Comparison of ENCODE assay signal across 10 mouse cellular contexts in the genomic region with DNA sequence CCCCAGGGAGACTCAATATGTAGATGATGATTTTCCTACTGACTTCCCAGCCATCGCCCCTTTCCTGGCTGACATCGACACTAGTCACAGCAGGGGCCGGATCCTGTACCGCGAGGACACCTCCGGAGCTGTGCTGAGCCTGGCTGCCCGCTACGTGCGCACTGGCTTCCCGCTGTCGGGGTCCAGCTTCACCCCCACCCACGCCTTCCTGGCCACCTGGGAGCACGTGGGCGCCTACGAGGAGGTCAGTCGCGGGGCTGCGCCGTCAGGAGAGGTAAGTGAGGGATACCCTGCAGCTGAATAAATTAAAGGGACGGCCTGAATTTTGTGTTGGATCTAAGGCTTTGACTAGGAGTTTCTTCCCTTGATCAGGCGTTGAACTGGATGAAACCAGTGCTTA. TPM values are rescaled to one million over a fixed set of nuclear protein-coding genes. Genes with fewer than 3 reads are reported as not detected.
DNase-seq lines count a peak whose midpoint lies in the region; ATAC-seq lines count a peak whose summit lies in the region.
"Had no signal": no experiment of that assay in that cellular context is flagged by ENCODE, and none has a peak within 500 bp of the region (broad histone marks: within the 10 kb centered on the region; RNA-seq: fewer than 3 reads in every experiment).

No protein-coding gene starts in this region.

- peaks cover 45% of the 10 kb centered on the region for H3K4me1 ChIP-seq in heart, embryonic 12.5 days (replicated peaks)
- H3K4me1 ChIP-seq in forebrain, embryonic 10.5 days, result peaks cover 45% of the 10 kb centered on the region
- peaks cover 17% of the 10 kb centered on the region for H3K4me1 ChIP-seq in neural tube, embryonic 12.5 days

- peak overlapping the region; percentile 90 for H3K4me2 ChIP-seq in heart, embryonic 12.5 days
- peak overlapping the region; percentile 88 for H3K4me2 ChIP-seq in neural tube, embryonic 12.5 days (replicated peaks)

- WGBS in heart, embryonic 12.5 days, result 3% methylated on average over 21 of the region's 21 CpGs
- 2% methylated on average over 21 of the region's 21 CpGs for WGBS in forebrain, embryonic 10.5 days
- WGBS in neural tube, embryonic 12.5 days, result 2% methylated on average over 21 of the region's 21 CpGs

- H3K36me3 ChIP-seq in heart, embryonic 12.5 days, result peaks cover 33% of the 10 kb centered on the region
- peaks cover 25% of the 10 kb centered on the region for H3K36me3 ChIP-seq in forebrain, embryonic 10.5 days (replicated peaks)
- H3K36me3 ChIP-seq in neural tube, embryonic 12.5 days, result no peaks in the 10 kb centered on the region

- H3K27me3 ChIP-seq in heart, embryonic 12.5 days (replicated peaks), result no peaks in the 10 kb centered on the region
- H3K27me3 ChIP-seq in forebrain, embryonic 10.5 days (ENCODE audit: poor library complexity, severe bottlenecking), result peaks cover 32% of the 10 kb centered on the region
- H3K27me3 ChIP-seq in neural tube, embryonic 12.5 days (replicated peaks), result peaks cover 20% of the 10 kb centered on the region
- H3K27me3 ChIP-seq: Patski had no signal

- DNase-seq in heart, adult 9 months (ENCODE audit: low spot score in 2 of 2), result no peak
- DNase-seq in forebrain, embryonic 10.5 days (ENCODE audit: extremely low spot score, low spot score), result no peak
- peak; percentile 59 for DNase-seq in kidney, postnatal 10 days
- DNase-seq in right cerebral cortex, postnatal 25 days, result no peak
- DNase-seq in Muller cell, postnatal 12 days (ENCODE audit: inconsistent ontology term), result no peak
- DNase-seq in layer of hippocampus, adult 18-20 months (ENCODE audit: low spot score in 2 of 2), result no peak

- peak overlapping the region; percentile 74 for H3K4me3 ChIP-seq in heart, embryonic 12.5 days
- H3K4me3 ChIP-seq in forebrain, embryonic 10.5 days, result peak overlapping the region; percentile 66
- peak overlapping the region; percentile 51 for H3K4me3 ChIP-seq in neural tube, embryonic 12.5 days

- H3K9me3 ChIP-seq in heart, embryonic 12.5 days (replicated peaks), result no peaks in the 10 kb centered on the region
- no peaks in the 10 kb centered on the region for H3K9me3 ChIP-seq in forebrain, embryonic 10.5 days
- H3K9me3 ChIP-seq in neural tube, embryonic 12.5 days, result no peaks in the 10 kb centered on the region

- H3K9ac ChIP-seq in heart, embryonic 12.5 days, result peak overlapping the region; percentile 83
- H3K9ac ChIP-seq in neural tube, embryonic 12.5 days, result peak overlapping the region; percentile 42; the same call in 1 of the 2 replicates

- peak overlapping the region; percentile 15; the same call in 1 of the 2 replicates for H3K27ac ChIP-seq in heart, embryonic 12.5 days (ENCODE audit: poor library complexity, severe bottlenecking)
- H3K27ac ChIP-seq in forebrain, embryonic 10.5 days, result peak overlapping the region; percentile 36; the same call in 1 of the 2 replicates
- no peak overlapping the region for H3K27ac ChIP-seq in neural tube, embryonic 12.5 days
- H3K27ac ChIP-seq: macrophage had no signal

- ATAC-seq in heart, embryonic 12.5 days (ENCODE audit: insufficient number of reproducible peaks, low FRiP score), result 0 out of 2 replicates have a peak, but pooled peaks have one; percentile 56
- ATAC-seq in neural tube, embryonic 12.5 days (ENCODE audit: low FRiP score, low read depth), result peak; percentile 23; the same call in 1 of the 2 replicates
- ATAC-seq: Patski had no signal

RNA-seq across cellular contexts. Expression of gene Nid2, which starts 1.2 kb away (rescaled TPM):
- polyA plus RNA-seq in heart, embryonic 12.5 days (2016; fragmentation: Nextera tagmentation; extraction: Ambion mirVana), result 204 and 208 TPM in 2 replicates
- 50.2 and 55.6 TPM in 2 replicates for polyA plus RNA-seq in forebrain, embryonic 10.5 days (2016; fragmentation: Nextera tagmentation; extraction: Ambion mirVana)
- 53.6 and 59.5 TPM in 2 replicates for polyA plus RNA-seq in neural tube, embryonic 12.5 days (2016; fragmentation: Nextera tagmentation; extraction: Ambion mirVana)
- total RNA-seq in layer of hippocampus, adult 18-20 months (2021), result 1 to 10 TPM; 1.6 to 3.0 TPM
